Mouse (Mus musculus) cortical plate, adult 2 months (tissue): ENCODE data around the gene Parp2.

Experiments used
- CTCF ChIP-seq: fragments of 200-500 bp; IDR thresholded peaks from 2 replicates; pipeline ENCODE4 v1.5.1; 2011; ENCODE audit warnings: mild to moderate bottlenecking, control low read depth, low read length; ENCODE audit not compliant: insufficient read depth; ENCODE audit errors: extremely low read depth
- POLR2A ChIP-seq: fragments of 200-500 bp; IDR thresholded peaks from 2 replicates; pipeline ENCODE4 v1.6.1; 2011; ENCODE audit warnings: mild to moderate bottlenecking, low read length, control low read depth; ENCODE audit not compliant: insufficient read depth; ENCODE audit errors: extremely low read depth

GRCm38 (mm10) chr14:50784391-50785250 is 23.0 kb upstream of the Parp2 start:
- TF ChIP-seq POLR2A (no peak), CTCF (no peak)
